Mouse (Mus musculus): ENCODE data around the gene Slc18a2. TPM values are rescaled to one million over a fixed set of nuclear protein-coding genes. Genes with fewer than 3 reads are reported as not detected.

Gene Slc18a2
- 1 to 10 TPM; 1.2 to 1.4 TPM for total RNA-seq (2021)
- long read RNA-seq, experiment 1, partial matches to known transcripts: 0 of 12 reads
- long read RNA-seq, experiment 1, other reads (novel, unspliced or antisense): 12 of 12 reads
- long read RNA-seq, experiment 2, partial matches to known transcripts: 1 of 19 reads
- long read RNA-seq, experiment 2, other reads (novel, unspliced or antisense): 17 of 19 reads

DNA sequence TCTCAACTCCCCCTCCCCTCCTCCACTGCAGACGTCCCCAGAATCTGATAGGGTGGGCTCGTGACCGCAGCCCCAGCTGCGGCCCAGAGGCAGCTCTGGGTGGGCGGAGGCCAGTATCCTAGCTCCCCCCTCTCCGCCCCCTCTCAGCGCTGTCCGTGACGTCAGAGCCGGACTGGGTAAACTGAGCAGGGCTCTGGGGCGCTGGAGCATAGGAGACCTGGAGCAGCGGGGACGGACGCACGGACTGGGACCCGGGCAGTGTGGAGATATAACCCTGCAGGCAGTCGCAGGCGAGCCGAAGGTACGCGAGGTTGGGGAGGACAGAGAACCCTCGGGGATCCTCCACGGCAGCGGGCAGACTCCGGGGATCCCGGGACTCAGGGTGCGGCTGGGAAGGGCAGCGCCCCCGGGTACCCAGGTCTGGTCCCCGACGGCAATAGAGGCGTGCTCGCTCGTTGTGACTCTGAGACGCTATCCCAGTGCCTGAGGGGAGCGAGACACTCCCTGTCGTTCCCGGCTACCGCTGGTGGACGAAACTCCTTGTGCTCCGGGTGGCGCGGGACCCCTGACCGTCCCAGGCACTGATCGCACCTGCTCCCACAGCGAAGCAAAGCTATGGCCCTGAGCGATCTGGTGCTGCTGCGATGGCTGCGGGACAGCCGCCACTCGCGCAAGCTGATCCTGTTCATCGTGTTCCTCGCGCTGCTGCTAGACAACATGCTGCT lies at the start of gene Slc18a2:
Slc18a2 (plus strand) TSS at position 179 of the 725 bp plus-strand sequence.
- no peak for TF ChIP-seq CTCF (conservative IDR thresholded peaks at IDR 0.05)
- Histone ChIP-seq H3K4me3 (peak within 1 kb of the TSS; percentile 41), H3K27ac (no peak within 1 kb of the TSS)
- no peak for DNase-seq (ENCODE audit: low spot score in 2 of 2)

DNA sequence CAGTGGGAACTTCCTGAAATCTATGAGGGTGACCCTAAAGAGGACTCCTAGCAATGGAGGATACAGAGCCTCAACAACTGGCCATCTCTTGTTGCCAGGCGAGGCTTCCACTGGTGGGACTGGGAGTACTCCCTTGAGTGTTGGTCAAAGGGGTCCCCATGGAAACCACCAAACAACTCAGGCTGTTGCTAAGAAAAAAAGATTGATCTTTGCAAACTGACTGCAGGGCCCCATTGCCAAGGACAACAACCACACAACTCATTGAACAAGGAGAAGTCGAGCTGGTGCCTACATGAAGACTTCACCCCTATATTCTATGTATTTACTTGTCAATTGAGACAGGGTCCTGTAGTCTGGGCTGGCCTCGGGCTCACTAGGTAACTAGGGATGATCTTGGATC lies 43.8 kb upstream of the Slc18a2 start:
- TF ChIP-seq CTCF (conservative IDR thresholded peaks at IDR 0.05): no peak
- no peak overlapping the region for H3K4me3 ChIP-seq
- no peak for DNase-seq (ENCODE audit: low spot score in 2 of 2)
- no peak overlapping the region for H3K27ac ChIP-seq

DNA sequence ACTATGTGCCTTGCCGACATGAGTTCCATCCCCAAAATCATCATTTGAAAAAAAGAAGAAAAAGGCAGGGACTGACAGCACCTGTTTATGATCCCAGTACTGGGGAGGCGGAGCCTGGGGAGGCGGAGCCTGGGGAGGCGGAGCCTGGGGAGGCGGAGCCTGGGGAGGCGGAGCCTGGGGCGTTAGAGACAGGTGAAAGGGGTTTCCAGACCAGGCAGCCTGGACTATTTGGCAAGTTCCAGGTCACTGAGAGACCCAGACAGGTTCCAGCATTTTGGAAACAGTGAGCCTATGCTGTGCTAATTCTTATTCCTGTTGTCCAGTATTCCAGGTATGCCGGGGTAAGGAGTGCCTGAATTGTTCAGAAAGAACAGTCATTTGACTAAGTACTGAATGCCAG lies 41.7 kb upstream of the Slc18a2 start, which contains the start of gene Kcnk18:
Kcnk18 (plus strand) TSS at position 224 of the 400 bp plus-strand sequence.
- no peak within 1 kb of the TSS for H3K4me3 ChIP-seq
- no peak for DNase-seq (ENCODE audit: low spot score in 2 of 2)
- no peak for TF ChIP-seq CTCF (conservative IDR thresholded peaks at IDR 0.05)
- H3K27ac ChIP-seq: no peak within 1 kb of the TSS

- DNase-seq (ENCODE audit: low spot score in 2 of 2): no peak
- no peak for TF ChIP-seq CTCF (conservative IDR thresholded peaks at IDR 0.05)
These were observed 39.6 kb upstream of the Slc18a2 start for GRCm38 (mm10) chr19:59221131-59221530.

GRCm38 (mm10) chr19:59228376-59228775 lies 32.3 kb upstream of the Slc18a2 start:
- Histone ChIP-seq H3K4me3 (no peak overlapping the region), H3K27ac (no peak overlapping the region)
- no peak for TF ChIP-seq CTCF (conservative IDR thresholded peaks at IDR 0.05)
- no peak for DNase-seq (ENCODE audit: low spot score in 2 of 2)

More at GRCm38 (mm10) chr19:59221131-59221530, 39.6 kb upstream of the Slc18a2 start:
- H3K4me3 ChIP-seq: no peak overlapping the region
- no peak overlapping the region for H3K27ac ChIP-seq

- no peak overlapping the region for H3K27ac ChIP-seq
- no peak overlapping the region for H3K4me3 ChIP-seq
- DNase-seq (ENCODE audit: low spot score in 2 of 2): no peak
- TF ChIP-seq CTCF (conservative IDR thresholded peaks at IDR 0.05): no peak
These were observed 27.9 kb upstream of the Slc18a2 start for GRCm38 (mm10) chr19:59232786-59233185.

- no peak for TF ChIP-seq CTCF (conservative IDR thresholded peaks at IDR 0.05)
- Histone ChIP-seq H3K27ac (no peak overlapping the region), H3K4me3 (no peak overlapping the region)
- DNase-seq (ENCODE audit: low spot score in 2 of 2): no peak
These were observed 25.7 kb upstream of the Slc18a2 start for GRCm38 (mm10) chr19:59235001-59235400.

DNA sequence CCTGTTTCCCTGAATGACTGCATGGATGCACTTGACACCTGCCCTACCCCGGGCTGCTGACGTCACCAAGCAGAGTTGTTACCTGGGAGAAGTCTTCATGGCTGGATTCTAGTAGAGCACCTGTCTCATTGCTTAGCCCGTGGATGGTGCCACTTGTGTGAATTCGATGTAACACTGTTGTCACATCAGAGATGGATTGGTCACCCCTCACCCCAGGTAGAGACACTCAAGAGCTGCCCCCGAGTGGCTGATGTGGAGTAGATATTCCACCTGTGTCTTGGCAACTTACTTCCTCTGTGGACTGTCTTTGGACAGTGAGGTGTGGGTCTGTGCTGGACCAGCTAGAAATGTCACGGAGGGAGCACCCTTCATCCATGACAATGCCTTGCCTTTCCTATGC lies 24.6 kb upstream of the Slc18a2 start:
- no peak for TF ChIP-seq CTCF (conservative IDR thresholded peaks at IDR 0.05)
- no peak for DNase-seq (ENCODE audit: low spot score in 2 of 2)
- no peak overlapping the region for H3K4me3 ChIP-seq
- no peak overlapping the region for H3K27ac ChIP-seq

GRCm38 (mm10) chr19:59238630-59239029 lies 22.1 kb upstream of the Slc18a2 start:
- no peak for TF ChIP-seq CTCF (conservative IDR thresholded peaks at IDR 0.05)
- DNase-seq (ENCODE audit: low spot score in 2 of 2): no peak
- no peak overlapping the region for H3K4me3 ChIP-seq
- H3K27ac ChIP-seq: no peak overlapping the region

DNA sequence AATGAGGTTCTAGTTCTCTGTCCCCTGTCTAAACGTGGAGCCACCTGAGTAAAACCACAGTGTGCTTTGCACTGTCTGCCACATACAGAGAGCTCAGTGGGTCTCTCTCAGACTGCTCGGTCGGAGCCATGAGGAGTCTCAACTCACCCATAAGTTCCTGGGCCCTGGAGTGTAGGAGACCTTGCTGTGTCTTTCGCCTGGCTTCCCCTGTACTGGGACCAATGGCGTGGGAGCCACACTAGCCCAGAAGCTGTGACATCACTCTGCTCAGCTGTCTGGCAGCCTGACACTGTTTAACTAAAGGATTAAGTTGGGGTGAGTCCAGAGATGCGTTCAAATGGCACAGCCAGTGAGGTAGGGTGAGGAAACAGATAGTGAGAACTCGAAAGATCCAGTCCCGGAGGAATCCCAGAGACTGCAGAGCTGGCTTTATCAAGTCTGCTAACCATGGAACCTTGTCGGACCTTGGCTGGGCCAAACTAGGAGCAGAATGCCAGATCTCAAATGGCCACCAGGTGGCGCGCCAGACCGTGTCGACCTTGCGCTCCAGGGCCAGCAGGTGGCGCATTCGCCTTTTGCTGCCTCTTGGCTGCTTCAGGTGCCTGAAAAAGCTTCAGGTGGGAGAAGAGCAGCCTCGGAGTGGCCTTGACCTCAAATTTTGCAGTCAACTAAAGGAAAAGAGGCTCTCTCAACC lies 21.4 kb upstream of the Slc18a2 start:
- peak; percentile 72 to 90 for DNase-seq (ENCODE audit: low spot score in 2 of 2)
- H3K27ac ChIP-seq: no peak overlapping the region
- TF ChIP-seq CTCF (conservative IDR thresholded peaks at IDR 0.05): peak; percentile 100
- no peak overlapping the region for H3K4me3 ChIP-seq

- DNase-seq (ENCODE audit: low spot score in 2 of 2): no peak
- no peak overlapping the region for H3K4me3 ChIP-seq
- TF ChIP-seq CTCF (conservative IDR thresholded peaks at IDR 0.05): no peak
These were observed 18.7 kb upstream of the Slc18a2 start for GRCm38 (mm10) chr19:59241987-59242386.

GRCm38 (mm10) chr19:59243057-59243456 lies 17.6 kb upstream of the Slc18a2 start:
- TF ChIP-seq CTCF (conservative IDR thresholded peaks at IDR 0.05): peak; percentile 55

More at GRCm38 (mm10) chr19:59241987-59242386, 18.7 kb upstream of the Slc18a2 start:
- H3K27ac ChIP-seq: no peak overlapping the region

DNA sequence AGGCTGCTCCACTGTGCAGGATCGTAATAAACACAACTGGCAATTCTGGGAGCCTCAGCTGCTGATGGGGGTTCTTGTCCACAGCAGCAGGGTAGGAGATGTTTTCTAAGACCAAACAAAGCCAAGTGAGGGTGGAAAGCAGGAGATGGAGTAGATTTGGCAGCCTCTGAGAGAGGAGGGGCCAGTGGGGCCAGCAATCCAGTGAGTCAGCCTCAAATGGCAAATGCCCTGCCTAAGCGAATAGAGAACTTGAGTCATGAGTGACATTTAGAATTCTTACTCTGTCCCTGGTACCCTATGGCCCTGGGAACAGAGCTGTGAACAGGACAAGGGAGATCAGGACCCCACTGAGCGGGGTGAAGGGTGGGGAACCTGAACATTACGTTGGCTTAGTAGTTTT lies 12.6 kb upstream of the Slc18a2 start:
- TF ChIP-seq CTCF (conservative IDR thresholded peaks at IDR 0.05): no peak
- DNase-seq (ENCODE audit: low spot score in 2 of 2): no peak
- no peak overlapping the region for H3K27ac ChIP-seq
- H3K4me3 ChIP-seq: no peak overlapping the region

More at GRCm38 (mm10) chr19:59243057-59243456, 17.6 kb upstream of the Slc18a2 start:
- no peak overlapping the region for H3K4me3 ChIP-seq
- DNase-seq (ENCODE audit: low spot score in 2 of 2): no peak
- no peak overlapping the region for H3K27ac ChIP-seq

All from layer of hippocampus, adult 2 months (tissue).